22 mouse cellular contexts compared by ENCODE assay signal in the genomic region with DNA sequence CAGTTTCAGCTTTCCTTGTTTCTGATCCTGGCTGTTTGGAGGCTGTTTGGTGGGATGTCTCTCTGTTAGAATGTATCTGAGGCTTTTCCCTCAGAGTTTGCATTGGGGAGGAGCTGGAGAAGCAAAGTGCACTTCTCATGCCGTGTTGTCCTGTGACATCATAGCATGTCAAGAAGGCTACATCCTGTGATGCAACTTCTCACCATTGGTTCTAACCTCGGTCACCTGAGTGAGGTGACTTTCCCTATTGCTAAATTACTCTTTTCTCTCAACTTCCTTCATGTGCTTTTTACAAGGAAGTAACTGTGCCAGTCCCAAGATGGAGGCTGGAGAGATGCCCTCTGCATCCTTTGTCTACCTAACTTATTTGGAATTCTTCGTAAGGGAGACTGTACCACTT.
"Had no signal": no experiment of that assay in that cellular context is flagged by ENCODE, and none has a peak within 500 bp of the region (broad histone marks: within the 10 kb centered on the region; RNA-seq: fewer than 3 reads in every experiment).

No protein-coding gene starts in this region.

- H3K9me3 ChIP-seq: liver, embryonic 12.5 days; lung, embryonic 15.5 days; midbrain, embryonic 10.5 days; midbrain, embryonic 12.5 days; neural tube, embryonic 13.5 days; neural tube, embryonic 15.5 days; stomach, embryonic 15.5 days had no signal

- H3K4me1 ChIP-seq: liver, embryonic 12.5 days; lung, embryonic 15.5 days; stomach, embryonic 15.5 days had no signal

- H3K27ac ChIP-seq: liver, embryonic 12.5 days; liver, embryonic 14.5 days; lung, embryonic 15.5 days; macrophage; midbrain, embryonic 10.5 days; midbrain, embryonic 12.5 days; neural tube, embryonic 13.5 days; neural tube, embryonic 15.5 days; stomach, embryonic 15.5 days; stomach, postnatal 0 days had no signal

- H3K9ac ChIP-seq: liver, embryonic 12.5 days; liver, embryonic 14.5 days; lung, embryonic 15.5 days; midbrain, embryonic 12.5 days; neural tube, embryonic 13.5 days; neural tube, embryonic 15.5 days; stomach, embryonic 15.5 days had no signal

- H3K4me3 ChIP-seq: liver, embryonic 12.5 days; lung, embryonic 15.5 days; midbrain, embryonic 10.5 days; midbrain, embryonic 12.5 days; myocyte; neural tube, embryonic 13.5 days; neural tube, embryonic 15.5 days; stomach, embryonic 15.5 days had no signal

- DNase-seq: lung, adult 2 months; lung, postnatal 14 days; lung, postnatal 36 days; midbrain, embryonic 14.5 days; retina, postnatal 1 day; right cerebral cortex, adult 18-20 months; right cerebral cortex, postnatal 14 days; thymus, adult 2 months; thymus, postnatal 25 days had no signal

- H3K4me2 ChIP-seq: liver, embryonic 12.5 days; lung, embryonic 15.5 days; midbrain, embryonic 12.5 days; neural tube, embryonic 13.5 days; neural tube, embryonic 15.5 days; stomach, embryonic 15.5 days had no signal

- H3K27me3 ChIP-seq: lung, embryonic 15.5 days; midbrain, embryonic 12.5 days; neural tube, embryonic 13.5 days; neural tube, embryonic 15.5 days; stomach, embryonic 15.5 days had no signal

- ATAC-seq: liver, embryonic 12.5 days; lung, postnatal 0 days; midbrain, embryonic 16.5 days had no signal

- H3K36me3 ChIP-seq: liver, embryonic 12.5 days; lung, embryonic 15.5 days; midbrain, embryonic 10.5 days; midbrain, embryonic 12.5 days; neural tube, embryonic 13.5 days; neural tube, embryonic 15.5 days; stomach, embryonic 15.5 days had no signal
